Mouse (Mus musculus): ENCODE results near the gene Vsir. TPM values are rescaled to one million over a fixed set of nuclear protein-coding genes. Genes with fewer than 3 reads are reported as not detected.

Gene Vsir
- polyA plus RNA-seq, 1 experiment from 2014 or later, result 2.2 TPM

DNA sequence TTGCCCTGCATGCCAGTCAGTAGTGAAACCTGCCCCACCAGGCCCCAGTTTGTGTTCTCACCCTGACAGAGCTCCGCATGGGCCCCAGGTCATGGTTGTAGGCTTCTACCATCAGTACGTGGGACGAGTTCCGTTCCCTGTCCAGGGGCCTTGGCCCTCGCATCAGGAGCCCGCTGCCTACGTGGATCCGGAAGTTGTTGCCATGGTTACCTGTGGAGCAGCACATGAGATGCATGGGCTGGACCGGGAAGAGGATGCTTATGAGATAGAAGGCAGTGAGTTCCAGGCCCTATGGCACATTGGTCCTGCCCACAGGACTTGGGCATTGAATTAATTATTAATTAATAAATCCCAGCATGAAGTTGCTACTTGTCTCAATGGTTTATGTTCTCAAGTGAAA is 45.0 kb downstream of the Vsir start:
- no peak for ATAC-seq (ENCODE audit: insufficient number of reproducible peaks, insufficient read depth, low FRiP score, low TSS enrichment)
- no peak overlapping the region for H3K4me3 ChIP-seq
- H3K9me3 ChIP-seq, result no peaks in the 10 kb centered on the region
- no peaks in the 10 kb centered on the region for H3K36me3 ChIP-seq
- H3K9ac ChIP-seq, result no peak overlapping the region
- H3K27ac ChIP-seq, result no peak overlapping the region
- no peaks in the 10 kb centered on the region for H3K4me1 ChIP-seq
- H3K27me3 ChIP-seq, result no peaks in the 10 kb centered on the region
- 87% methylated on average over 9 of the region's 9 CpGs for WGBS
- no peak overlapping the region for H3K4me2 ChIP-seq (replicated peaks)

DNA sequence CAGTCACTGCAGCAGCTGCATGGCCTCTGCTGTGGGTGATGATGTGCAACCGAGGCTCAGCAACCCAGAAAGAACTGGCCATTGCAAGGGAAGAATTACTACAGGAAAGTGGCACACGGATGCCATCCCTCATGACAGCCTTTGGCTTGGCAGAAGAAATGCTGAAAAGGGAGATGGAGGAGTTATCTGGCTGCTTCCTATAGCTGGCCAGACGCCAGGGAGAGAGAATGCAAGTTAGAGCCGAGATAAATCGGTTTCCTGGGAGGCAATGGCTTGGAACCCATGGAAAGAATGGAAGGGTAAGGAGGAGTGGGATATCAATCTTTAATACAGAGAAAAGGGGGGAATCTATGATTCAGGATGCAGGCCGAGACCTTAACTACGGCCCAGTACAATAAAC is 48.3 kb downstream of the Vsir start:
- 84% methylated on average over 7 of the region's 7 CpGs for WGBS
- no peak for ATAC-seq (ENCODE audit: insufficient number of reproducible peaks, insufficient read depth, low FRiP score, low TSS enrichment)
- no peak overlapping the region for H3K4me3 ChIP-seq
- H3K4me2 ChIP-seq (replicated peaks), result no peak overlapping the region
- H3K27me3 ChIP-seq, result no peaks in the 10 kb centered on the region
- no peak overlapping the region for H3K9ac ChIP-seq
- no peaks in the 10 kb centered on the region for H3K9me3 ChIP-seq
- H3K27ac ChIP-seq, result no peak overlapping the region
- no peaks in the 10 kb centered on the region for H3K36me3 ChIP-seq
- no peaks in the 10 kb centered on the region for H3K4me1 ChIP-seq

DNA sequence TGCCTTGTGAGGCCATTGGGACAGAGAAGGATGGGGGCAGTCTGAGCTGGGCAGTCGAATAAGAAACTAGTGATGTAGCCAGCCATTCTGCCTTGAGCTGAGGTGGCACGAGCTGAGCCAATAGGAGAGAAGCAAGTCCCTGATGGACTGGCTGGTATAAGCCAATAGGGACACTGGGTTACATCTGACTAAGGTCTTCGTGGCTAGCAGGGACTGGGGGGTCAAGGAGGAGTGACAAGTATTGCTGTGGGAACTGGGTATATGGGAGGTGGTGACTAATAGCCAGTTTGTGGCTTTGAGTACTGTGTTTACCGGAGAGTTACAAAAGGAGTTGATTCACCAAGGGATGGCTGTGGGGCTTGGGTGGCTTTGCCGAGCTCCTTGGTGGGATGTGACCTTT is 49.0 kb downstream of the Vsir start:
- H3K27ac ChIP-seq, result no peak overlapping the region
- no peak overlapping the region for H3K4me3 ChIP-seq
- H3K36me3 ChIP-seq, result no peaks in the 10 kb centered on the region
- H3K9me3 ChIP-seq, result no peaks in the 10 kb centered on the region
- ATAC-seq (ENCODE audit: insufficient number of reproducible peaks, insufficient read depth, low FRiP score, low TSS enrichment), result no peak
- H3K4me1 ChIP-seq, result no peaks in the 10 kb centered on the region
- H3K27me3 ChIP-seq, result no peaks in the 10 kb centered on the region
- H3K4me2 ChIP-seq (replicated peaks), result no peak overlapping the region
- no peak overlapping the region for H3K9ac ChIP-seq
- WGBS, result 73% methylated on average over 5 of the region's 5 CpGs

DNA sequence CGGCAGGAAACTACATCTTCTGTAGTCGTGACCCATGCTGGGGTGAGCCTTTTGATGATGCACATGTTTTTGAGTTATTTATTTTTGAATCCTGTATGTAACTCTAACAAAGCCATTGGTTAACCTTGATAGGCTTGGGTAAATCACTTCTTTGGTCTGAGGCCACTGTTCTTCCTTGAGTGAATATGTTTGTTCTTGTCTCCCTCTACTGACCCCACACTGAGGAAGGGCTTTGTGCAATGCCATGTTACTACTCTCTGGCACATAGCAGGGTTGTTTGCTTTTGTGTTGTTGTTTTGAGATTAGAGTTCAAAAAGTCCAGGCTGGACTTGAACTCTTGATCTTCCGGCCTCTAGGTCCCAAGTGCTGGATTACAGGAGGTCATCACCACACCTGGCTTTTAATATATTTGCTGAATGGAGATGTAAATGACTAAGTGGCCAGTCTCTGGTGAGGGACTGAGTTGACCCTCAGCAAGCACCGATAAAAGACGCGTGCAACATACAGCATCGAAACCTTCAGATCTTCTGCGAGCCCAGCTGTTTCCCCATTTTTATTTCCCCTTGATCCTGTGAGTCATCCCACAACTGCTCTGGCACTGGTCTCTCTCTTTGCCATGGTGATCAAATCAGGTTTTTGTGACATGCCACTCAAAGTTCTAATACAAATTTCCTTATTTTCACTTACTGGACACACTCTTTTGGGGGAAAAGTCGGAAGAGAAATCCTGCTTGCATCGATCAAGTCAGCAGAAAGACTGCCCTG is 51.6 kb downstream of the Vsir start:
- 81% methylated on average over 10 of the region's 10 CpGs for WGBS
- no peaks in the 10 kb centered on the region for H3K4me1 ChIP-seq
- no peak for ATAC-seq (ENCODE audit: insufficient number of reproducible peaks, insufficient read depth, low FRiP score, low TSS enrichment)

DNA sequence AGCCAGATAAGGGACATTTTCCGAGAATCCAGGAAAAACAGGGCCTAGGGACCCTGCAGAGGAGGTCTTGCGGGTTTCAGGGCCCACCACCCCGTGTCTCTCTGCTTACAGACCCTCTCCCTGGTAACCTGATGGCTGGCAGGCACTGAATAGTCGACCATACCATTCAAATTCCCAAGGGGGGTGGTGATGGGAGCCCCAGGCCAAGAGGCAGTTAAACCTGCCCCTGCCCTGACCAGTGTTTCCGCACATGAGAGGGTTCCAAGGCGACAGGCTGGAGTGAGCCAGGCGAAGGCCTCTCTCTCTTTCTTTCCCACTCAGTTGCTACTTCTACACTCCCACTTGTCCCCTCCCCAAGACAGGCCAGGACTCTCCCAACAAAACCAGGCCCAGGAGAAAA is 52.8 kb downstream of the Vsir start, which contains the start of gene Gm17455:
Gene Gm17455 (plus strand): TSS at position 278 of the 400 bp plus-strand sequence.
- H3K4me3 ChIP-seq, result no peak within 1 kb of the TSS
- no peak within 1 kb of the TSS for H3K27ac ChIP-seq
- no peak within 1 kb of the TSS for H3K9ac ChIP-seq
- H3K9me3 ChIP-seq, result no peaks in the 10 kb centered on the region
- ATAC-seq (ENCODE audit: insufficient number of reproducible peaks, insufficient read depth, low FRiP score, low TSS enrichment), result no peak
- no peaks in the 10 kb centered on the region for H3K4me1 ChIP-seq
- no peaks in the 10 kb centered on the region for H3K27me3 ChIP-seq
- no peaks in the 10 kb centered on the region for H3K36me3 ChIP-seq
- WGBS, result 52% methylated on average over 7 of the region's 7 CpGs
- no peak within 1 kb of the TSS for H3K4me2 ChIP-seq (replicated peaks)

More for the DNA sequence above, 51.6 kb downstream of the Vsir start:
- Histone ChIP-seq H3K4me2 (replicated peaks) (no peak overlapping the region), H3K27me3 (no peaks in the 10 kb centered on the region), H3K4me3 (no peak overlapping the region), H3K36me3 (no peaks in the 10 kb centered on the region), H3K9me3 (no peaks in the 10 kb centered on the region), H3K27ac (no peak overlapping the region), H3K9ac (no peak overlapping the region)

DNA sequence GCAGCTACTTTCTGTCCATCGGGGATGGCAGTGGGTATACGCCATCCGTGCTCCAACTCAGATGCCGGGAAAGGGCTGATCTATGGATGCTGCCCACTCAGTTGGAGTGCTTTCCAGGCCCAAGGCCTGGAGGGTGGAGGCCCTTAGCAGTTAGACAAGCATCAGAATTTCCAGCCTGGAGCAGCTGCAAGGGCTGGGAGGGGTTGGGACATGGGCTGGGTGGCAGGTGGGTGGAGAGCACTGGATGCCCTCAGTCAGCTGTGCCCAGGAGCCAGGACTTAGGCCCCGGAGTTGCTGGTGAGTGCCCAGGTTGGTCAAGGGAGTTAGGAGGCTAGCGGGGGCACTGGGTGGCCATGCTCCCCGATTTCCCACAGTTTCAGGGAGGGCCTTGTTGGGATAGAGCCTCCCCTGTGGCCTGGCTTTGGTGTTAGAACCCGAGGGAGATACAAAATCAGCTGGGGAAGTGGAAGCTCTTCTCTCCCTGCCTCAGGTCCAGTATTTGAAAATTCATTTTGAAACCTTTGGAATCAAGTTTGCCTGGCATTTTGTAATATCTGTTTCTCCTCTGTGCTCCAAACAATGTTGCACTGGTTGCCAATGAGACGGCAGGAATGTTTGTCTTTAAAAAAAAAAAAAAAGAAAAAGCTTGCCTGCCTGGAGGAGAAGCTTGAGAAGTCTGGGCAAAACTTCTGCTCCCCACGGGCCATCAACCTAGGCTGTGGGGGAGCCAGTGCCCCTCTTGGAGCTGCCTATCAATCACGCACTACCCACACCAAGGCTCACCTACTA is 54.0 kb downstream of the Vsir start:
- Histone ChIP-seq H3K9me3 (no peaks in the 10 kb centered on the region), H3K9ac (no peak overlapping the region), H3K4me2 (replicated peaks) (no peak overlapping the region), H3K4me3 (no peak overlapping the region), H3K27ac (no peak overlapping the region), H3K4me1 (no peaks in the 10 kb centered on the region), H3K36me3 (no peaks in the 10 kb centered on the region), H3K27me3 (no peaks in the 10 kb centered on the region)
- ATAC-seq (ENCODE audit: insufficient number of reproducible peaks, insufficient read depth, low FRiP score, low TSS enrichment), result no peak
- 78% methylated on average over 11 of the region's 11 CpGs for WGBS

DNA sequence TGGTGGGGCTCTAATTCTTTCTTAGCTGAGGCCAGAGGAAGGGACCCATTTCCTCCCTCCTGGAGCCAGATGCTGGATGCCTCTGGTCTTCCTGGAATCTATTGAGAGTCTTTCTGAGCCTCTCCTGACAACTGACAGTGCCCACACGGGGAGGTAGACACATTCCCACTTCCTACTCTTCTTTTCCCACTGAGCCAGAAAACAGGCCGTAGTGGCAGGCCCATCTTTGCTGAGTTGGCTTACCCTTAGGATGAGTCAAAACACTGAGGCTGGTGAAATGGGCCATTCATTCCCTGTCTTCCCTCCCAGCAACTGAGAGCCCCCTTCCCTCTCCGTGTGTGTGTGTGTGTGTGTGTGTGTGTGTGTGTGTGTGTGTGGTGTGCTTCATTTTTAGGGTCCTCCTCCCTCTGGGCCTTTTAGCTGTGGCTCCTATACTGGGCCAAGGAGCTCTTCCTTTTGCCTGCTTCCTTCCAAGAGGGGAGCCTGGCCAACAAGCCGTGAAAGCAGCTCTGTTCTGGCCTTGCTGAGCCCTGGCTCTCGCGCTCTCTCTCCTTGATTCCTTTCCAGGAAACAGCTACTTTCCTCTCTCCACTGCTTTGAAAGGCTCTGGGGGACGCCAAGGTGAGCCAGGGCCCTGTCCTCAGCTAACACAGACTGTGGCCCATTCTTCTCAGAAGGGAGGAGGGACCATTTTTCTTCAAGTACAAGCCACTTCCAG is 59.0 kb downstream of the Vsir start:
- 41% methylated on average over 7 of the region's 7 CpGs for WGBS

DNA sequence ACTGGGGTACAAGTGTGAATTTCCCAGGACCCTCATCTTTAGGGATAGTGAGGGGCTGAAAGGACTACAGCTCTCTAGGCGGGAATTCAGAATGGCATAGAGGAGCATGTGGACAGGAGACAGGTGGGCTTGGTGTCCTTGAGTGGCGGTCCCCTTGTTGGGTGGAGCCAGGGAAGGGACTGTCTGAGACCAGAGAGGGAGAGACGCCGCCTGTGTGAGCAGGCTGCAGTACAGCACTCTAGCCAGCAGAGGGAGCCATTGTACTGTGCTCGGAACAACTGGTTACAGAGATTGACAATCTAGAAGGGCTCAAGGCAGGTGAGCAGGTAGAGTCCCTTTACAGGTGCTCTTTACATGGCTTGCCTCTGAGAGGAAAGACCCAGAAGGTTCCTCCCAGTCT is 61.2 kb downstream of the Vsir start:
- H3K4me1 ChIP-seq, result 0 out of 2 replicates have a peak, but pooled peaks cover 2% of the 10 kb centered on the region
- 4% methylated on average over 5 of the region's 5 CpGs for WGBS
- no peak overlapping the region for H3K4me2 ChIP-seq (replicated peaks)
- H3K4me3 ChIP-seq, result no peak overlapping the region
- no peak overlapping the region for H3K9ac ChIP-seq
- H3K27ac ChIP-seq, result no peak overlapping the region
- no peaks in the 10 kb centered on the region for H3K9me3 ChIP-seq
- H3K27me3 ChIP-seq, result no peaks in the 10 kb centered on the region
- no peaks in the 10 kb centered on the region for H3K36me3 ChIP-seq
- no peak for ATAC-seq (ENCODE audit: insufficient number of reproducible peaks, insufficient read depth, low FRiP score, low TSS enrichment)

More for the DNA sequence above, 59.0 kb downstream of the Vsir start:
- no peak for ATAC-seq (ENCODE audit: insufficient number of reproducible peaks, insufficient read depth, low FRiP score, low TSS enrichment)
- no peak overlapping the region for H3K4me3 ChIP-seq
- H3K9me3 ChIP-seq, result no peaks in the 10 kb centered on the region
- H3K27ac ChIP-seq, result no peak overlapping the region
- H3K36me3 ChIP-seq, result no peaks in the 10 kb centered on the region
- H3K9ac ChIP-seq, result no peak overlapping the region
- H3K4me1 ChIP-seq, result no peaks in the 10 kb centered on the region
- no peaks in the 10 kb centered on the region for H3K27me3 ChIP-seq
- no peak overlapping the region for H3K4me2 ChIP-seq (replicated peaks)

DNA sequence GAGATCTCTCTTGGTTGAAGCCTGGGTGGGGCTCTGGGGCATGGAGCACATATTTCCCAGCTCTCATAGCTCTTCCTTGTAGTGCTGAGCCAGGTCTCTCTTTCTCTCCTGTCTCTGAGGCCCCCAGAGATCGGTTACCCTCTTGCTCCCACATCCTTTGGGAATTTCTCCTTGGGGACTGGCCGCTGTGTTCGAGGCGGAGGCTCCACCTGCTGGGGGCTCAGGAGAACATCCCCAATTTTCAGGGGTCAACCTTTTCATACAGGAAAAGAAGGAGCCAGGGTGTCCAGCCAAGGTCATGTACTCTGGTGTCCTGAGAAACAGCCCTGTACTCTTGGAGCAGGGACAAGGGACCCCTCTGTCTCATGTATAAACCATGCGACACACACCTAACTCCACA is 65.1 kb downstream of the Vsir start:
- H3K4me2 ChIP-seq (replicated peaks), result no peak overlapping the region
- WGBS, result 27% methylated on average over 5 of the region's 5 CpGs
- 0 out of 2 replicates have a peak, but pooled peaks cover 2% of the 10 kb centered on the region for H3K4me1 ChIP-seq
- ATAC-seq (ENCODE audit: insufficient number of reproducible peaks, insufficient read depth, low FRiP score, low TSS enrichment), result no peak
- H3K9ac ChIP-seq, result no peak overlapping the region
- 0 out of 2 replicates have a peak, but pooled peaks cover 2% of the 10 kb centered on the region for H3K27me3 ChIP-seq
- H3K4me3 ChIP-seq, result no peak overlapping the region
- no peaks in the 10 kb centered on the region for H3K36me3 ChIP-seq
- no peaks in the 10 kb centered on the region for H3K9me3 ChIP-seq
- H3K27ac ChIP-seq, result no peak overlapping the region

DNA sequence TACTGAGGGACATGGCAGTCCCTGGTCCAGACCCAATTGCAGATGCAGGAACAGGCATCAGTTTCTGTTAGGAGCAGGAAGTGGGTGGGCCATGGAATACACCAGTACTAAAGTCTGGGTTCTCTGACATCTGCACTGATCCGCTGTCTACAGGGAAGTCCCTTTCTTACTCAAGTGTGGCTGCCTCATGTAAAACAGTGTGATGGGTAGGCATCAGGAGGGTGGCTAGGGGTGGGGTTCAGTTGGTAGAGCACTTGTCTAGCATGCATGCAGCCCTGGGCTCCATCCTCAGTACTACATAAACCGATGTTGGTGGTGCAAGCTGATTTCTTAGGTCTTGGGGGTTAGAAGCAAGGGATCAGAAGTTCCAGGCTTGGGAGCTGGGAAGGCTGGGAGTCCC is 67.1 kb downstream of the Vsir start:
- WGBS, result 80% methylated on average over 2 of the region's 2 CpGs

DNA sequence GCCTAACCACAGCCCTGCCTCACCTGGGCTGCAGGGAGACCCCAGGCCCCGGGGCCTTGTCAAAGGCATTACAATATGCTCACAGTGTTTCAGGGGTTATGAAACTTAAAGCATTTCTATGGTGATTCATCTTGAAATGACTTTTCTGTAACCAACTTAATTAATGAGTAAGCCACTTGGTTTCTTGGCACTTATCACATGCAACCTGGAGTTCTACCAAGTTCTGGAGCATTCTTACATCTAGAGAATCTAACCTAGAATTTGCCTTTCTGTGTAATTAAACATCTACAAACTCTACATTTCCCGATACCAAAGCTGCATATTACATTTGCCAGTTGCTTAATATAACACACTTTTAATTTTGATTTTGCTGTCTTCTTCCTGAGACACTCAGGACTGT is 70.4 kb downstream of the Vsir start:
- no peak for ATAC-seq (ENCODE audit: insufficient number of reproducible peaks, insufficient read depth, low FRiP score, low TSS enrichment)

More for the DNA sequence above, 67.1 kb downstream of the Vsir start:
- no peak overlapping the region for H3K27ac ChIP-seq
- H3K9me3 ChIP-seq, result no peaks in the 10 kb centered on the region
- H3K9ac ChIP-seq, result no peak overlapping the region
- H3K36me3 ChIP-seq, result no peaks in the 10 kb centered on the region
- H3K4me1 ChIP-seq, result 0 out of 2 replicates have a peak, but pooled peaks cover 2% of the 10 kb centered on the region
- no peak overlapping the region for H3K4me3 ChIP-seq
- H3K4me2 ChIP-seq (replicated peaks), result no peak overlapping the region
- 0 out of 2 replicates have a peak, but pooled peaks cover 2% of the 10 kb centered on the region for H3K27me3 ChIP-seq
- no peak for ATAC-seq (ENCODE audit: insufficient number of reproducible peaks, insufficient read depth, low FRiP score, low TSS enrichment)

More for the DNA sequence above, 70.4 kb downstream of the Vsir start:
- Histone ChIP-seq H3K4me1 (0 out of 2 replicates have a peak, but pooled peaks cover 2% of the 10 kb centered on the region), H3K9me3 (no peaks in the 10 kb centered on the region), H3K9ac (no peak overlapping the region), H3K36me3 (no peaks in the 10 kb centered on the region), H3K27me3 (0 out of 2 replicates have a peak, but pooled peaks cover 2% of the 10 kb centered on the region), H3K27ac (no peak overlapping the region), H3K4me2 (replicated peaks) (no peak overlapping the region), H3K4me3 (no peak overlapping the region)
- 84% methylated on average over 2 of the region's 2 CpGs for WGBS
